Mouse (Mus musculus) CH12.LX (cell line): Measurements from ENCODE around the gene Wdr5. TPM values are rescaled to one million over a fixed set of nuclear protein-coding genes. Genes with fewer than 3 reads are reported as not detected.

Experiments
- DNase-seq: peaks from one replicate; pipeline ENCODE4 v3.0.0-alpha.2; 2013; ENCODE audit errors: extremely low read depth
- H3K27ac ChIP-seq: 2 replicates; pipeline ENCODE4 v1.5.1; 2012; ENCODE audit warnings: low read depth, mild to moderate bottlenecking, control low read depth, moderate library complexity; ENCODE audit not compliant: insufficient read depth
- H3K27me3 ChIP-seq: replicated peaks from 2 replicates; pipeline ENCODE3; 2012; ENCODE audit warnings: inconsistent platforms
- H3K36me3 ChIP-seq, 2 experiments: replicated peaks in 1 of 2; 2 replicates each; pipeline versions ENCODE3 to v1.6.1; 2012; ENCODE audit warnings: inconsistent platforms in 1 of 2, low read length in 1 of 2, mild to moderate bottlenecking in 1 of 2, mixed read lengths in 1 of 2, moderate library complexity in 1 of 2; ENCODE audit not compliant: control insufficient read depth in 1 of 2, insufficient read depth in 1 of 2
- H3K4me1 ChIP-seq, 2 experiments: 2 replicates each; pipeline ENCODE4 v1.6.1; 2012; ENCODE audit warnings: inconsistent platforms in 1 of 2, moderate library complexity in 1 of 2; ENCODE audit not compliant: insufficient read depth in 2 of 2, control insufficient read depth in 1 of 2
- H3K4me2 ChIP-seq: 2 replicates; pipeline ENCODE4 v1.6.1; 2012; ENCODE audit warnings: low read depth, mild to moderate bottlenecking, control low read depth; ENCODE audit not compliant: poor library complexity, insufficient read depth, severe bottlenecking
- H3K4me3 ChIP-seq, 3 experiments: fragments of 150-350 bp in 1 of 3; sonication (generic) in 1 of 3; replicated peaks in 1 of 3; 2 replicates each; pipeline versions ENCODE3 to v1.5.1; 2011 to 2012; ENCODE audit warnings: low read depth in 2 of 3, low read length in 2 of 3, mild to moderate bottlenecking in 2 of 3, moderate library complexity in 2 of 3, control low read depth in 1 of 3, improper control_type of control experiment in 1 of 3, inconsistent platforms in 1 of 3, mixed read lengths in 1 of 3; ENCODE audit not compliant: poor library complexity in 1 of 3
- H3K79me2 ChIP-seq: replicated peaks from 2 replicates; pipeline ENCODE4 v1.6.1; 2012; ENCODE audit warnings: mild to moderate bottlenecking, moderate library complexity; ENCODE audit not compliant: control insufficient read depth, poor library complexity, insufficient read depth, severe bottlenecking; ENCODE audit errors: extremely low read depth
- H3K9ac ChIP-seq: 2 replicates; pipeline ENCODE4 v1.6.1; 2012; ENCODE audit warnings: low read depth, mild to moderate bottlenecking, control low read depth, moderate library complexity; ENCODE audit not compliant: insufficient read depth
- H3K9me3 ChIP-seq: replicated peaks from 2 replicates; pipeline ENCODE3; 2012; ENCODE audit warnings: low read length, inconsistent platforms, mixed read lengths
- BHLHE40 ChIP-seq: IDR thresholded peaks from 2 replicates; pipeline ENCODE4 v1.6.1; 2011; ENCODE audit warnings: mild to moderate bottlenecking, low read depth, low read length, improper control_type of control experiment
- CHD1 ChIP-seq: IDR thresholded peaks from 2 replicates; pipeline ENCODE4 v1.6.1; 2012; ENCODE audit warnings: low read depth, low read length, improper control_type of control experiment, inconsistent platforms
- ELF1 ChIP-seq: IDR thresholded peaks from 2 replicates; pipeline ENCODE4 v1.6.1; 2014; ENCODE audit warnings: low read depth, mild to moderate bottlenecking, inconsistent platforms, low read length, improper control_type of control experiment
- EP300 ChIP-seq: IDR thresholded peaks from 2 replicates; pipeline ENCODE4 v1.6.1; 2011; ENCODE audit warnings: low read length, improper control_type of control experiment
- ETS1 ChIP-seq: conservative IDR thresholded peaks from 2 replicates; pipeline ENCODE4 v1.6.1; 2012; ENCODE audit warnings: low read depth, mild to moderate bottlenecking, inconsistent platforms, low read length, improper control_type of control experiment, moderate library complexity
- GABPA ChIP-seq: IDR thresholded peaks from 2 replicates; pipeline ENCODE4 v1.6.1; 2012; ENCODE audit warnings: low read depth, low read length, improper control_type of control experiment, inconsistent platforms; ENCODE audit not compliant: insufficient replicate concordance
- JUN ChIP-seq: IDR thresholded peaks from 2 replicates; pipeline ENCODE4 v1.6.1; 2011; ENCODE audit warnings: low read depth, mild to moderate bottlenecking, low read length, improper control_type of control experiment, moderate library complexity; ENCODE audit not compliant: insufficient read depth
- JUND ChIP-seq: conservative IDR thresholded peaks from 2 replicates; pipeline ENCODE4 v1.6.1; 2011; ENCODE audit warnings: low read depth, low read length, improper control_type of control experiment
- MAFK ChIP-seq: IDR thresholded peaks from 2 replicates; pipeline ENCODE4 v1.6.1; 2011; ENCODE audit warnings: low read length, improper control_type of control experiment; ENCODE audit not compliant: insufficient replicate concordance
- MEF2A ChIP-seq: IDR thresholded peaks from 2 replicates; pipeline ENCODE4 v1.6.1; 2014; ENCODE audit warnings: low read depth, mild to moderate bottlenecking, inconsistent platforms, low read length, improper control_type of control experiment, borderline replicate concordance
- MYC ChIP-seq: IDR thresholded peaks from 2 replicates; pipeline ENCODE4 v1.6.1; 2011; ENCODE audit warnings: low read depth, mild to moderate bottlenecking, improper control_type of control experiment, low read length
- NELFE ChIP-seq: IDR thresholded peaks from 2 replicates; pipeline ENCODE4 v1.6.1; 2011; ENCODE audit warnings: low read depth, low read length, improper control_type of control experiment
- NRF1 ChIP-seq: IDR thresholded peaks from 2 replicates; pipeline ENCODE4 v1.6.1; 2014; ENCODE audit warnings: low read depth, mild to moderate bottlenecking, inconsistent platforms, low read length, improper control_type of control experiment, moderate library complexity
- SIN3A ChIP-seq: IDR thresholded peaks from 2 replicates; pipeline ENCODE4 v1.6.1; 2012; ENCODE audit warnings: low read length, improper control_type of control experiment, inconsistent platforms
- TBP ChIP-seq: conservative IDR thresholded peaks from 2 replicates; pipeline ENCODE4 v1.6.1; 2011; ENCODE audit warnings: low read depth, low read length, improper control_type of control experiment
- TCF12 ChIP-seq: IDR thresholded peaks from 2 replicates; pipeline ENCODE4 v1.6.1; 2014; ENCODE audit warnings: low read depth, mild to moderate bottlenecking, inconsistent platforms, low read length, improper control_type of control experiment
- USF1 ChIP-seq: IDR thresholded peaks from 2 replicates; pipeline ENCODE4 v1.6.1; 2014; ENCODE audit warnings: low read depth, mild to moderate bottlenecking, inconsistent platforms, low read length, improper control_type of control experiment
- USF2 ChIP-seq: conservative IDR thresholded peaks from 2 replicates; pipeline ENCODE4 v1.6.1; 2011; ENCODE audit warnings: low read depth, low read length, improper control_type of control experiment
- ZMIZ1 ChIP-seq: IDR thresholded peaks from 2 replicates; pipeline ENCODE4 v1.6.1; 2012; ENCODE audit warnings: low read depth, mild to moderate bottlenecking, inconsistent platforms, low read length, improper control_type of control experiment
- ZNF384 ChIP-seq: IDR thresholded peaks from 2 replicates; pipeline ENCODE4 v1.6.1; 2012; ENCODE audit warnings: low read depth, low read length, improper control_type of control experiment, inconsistent platforms
- dilution Hi-C: fragments of 300-500 bp; cut with MboI; formaldehyde crosslinking; loops from 2 replicates; pipeline ENCODE4 v1.14.3; 2020; ENCODE audit warnings: low sequenced_read_pairs; ENCODE audit not compliant: extremely low pct_unique_long_range_greater_than_20kb, extremely low pct_ligation_motif_present
- in situ Hi-C: fragments of 300-500 bp; cut with MboI; formaldehyde crosslinking; loops from 3 replicates; pipeline ENCODE4 v1.14.3; 2019; ENCODE audit warnings: low sequenced_read_pairs, low pct_ligation_motif_present, low pct_unique_long_range_greater_than_20kb, mixed read lengths
- polyA plus RNA-seq: library from polyadenylated mRNA; unstranded; fragments of >175 nt; gene quantifications from 2 replicates; pipeline ENCODE4 v1.2.1, GENCODE M21; 2012; ENCODE audit warnings: low read depth; ENCODE audit not compliant: insufficient read length
- total RNA-seq, 2 experiments: library from RNA; depleted of rRNA; stranded (reverse); fragments of 300-350 nt in 1 of 2; fragments of >200 nt in 1 of 2; gene quantifications; 2 replicates each; pipeline ENCODE4 v1.2.3; 2012 to 2014

The Wdr5 gene
- total and polyA plus RNA-seq, 3 experiments = 33.9 to 56.0 (median 54.8) TPM

- Histone ChIP-seq H3K9me3 (peaks cover 21% of the 10 kb centered on the region), H3K27me3 (peaks cover 2% of the 10 kb centered on the region), H3K4me3 (no peak overlapping the region), H3K36me3 (peaks cover 0 to 9% of the 10 kb centered on the region in 2 experiments), H3K9ac (no peak overlapping the region), H3K27ac (no peak overlapping the region), H3K4me2 (no peak overlapping the region), H3K79me2 (no peaks in the 10 kb centered on the region), H3K4me1 (no peaks in the 10 kb centered on the region)
- in situ Hi-C loops (no loop called here), dilution Hi-C loops (no loop called here)
- no peak for TF ChIP-seq CHD1
- DNase-seq = no peak
Measured at GRCm38 (mm10) chr2:27547326-27547725, 32.4 kb downstream of the Wdr5 start.

GRCm38 (mm10) chr2:27547986-27548385 lies 33.0 kb downstream of the Wdr5 start:
- Histone ChIP-seq H3K79me2 (no peaks in the 10 kb centered on the region), H3K36me3 (peaks cover 0 to 4% of the 10 kb centered on the region in 2 experiments), H3K27ac (no peak overlapping the region), H3K4me2 (no peak overlapping the region), H3K27me3 (peaks cover 3% of the 10 kb centered on the region), H3K4me1 (no peaks in the 10 kb centered on the region), H3K9me3 (peaks cover 21% of the 10 kb centered on the region), H3K4me3 (no peak overlapping the region), H3K9ac (no peak overlapping the region)
- in situ Hi-C loops = no loop called here
- no peak for TF ChIP-seq ETS1
- TF ChIP-seq JUN = no peak
- no peak for TF ChIP-seq TCF12
- no peak for TF ChIP-seq EP300
- no peak for TF ChIP-seq ZMIZ1
- TF ChIP-seq ELF1 = no peak
- TF ChIP-seq USF2 = no peak
- no peak for TF ChIP-seq ZNF384
- no peak for TF ChIP-seq CHD1
- no peak for TF ChIP-seq TBP
- no peak for TF ChIP-seq BHLHE40
- TF ChIP-seq NELFE = no peak
- TF ChIP-seq MEF2A = no peak
- TF ChIP-seq MAFK = no peak
- no peak for TF ChIP-seq MYC
- TF ChIP-seq USF1 = no peak
- no peak for TF ChIP-seq GABPA
- no peak for TF ChIP-seq JUND
- no peak for TF ChIP-seq NRF1
- no peak for TF ChIP-seq SIN3A
- no peak for DNase-seq
- dilution Hi-C loops = no loop called here
